Mouse (Mus musculus) embryonic fibroblast, embryonic 13.5 days (primary cell): ENCODE results near the gene Dgkg.

Experiments
- CTCF ChIP-seq: IDR thresholded peaks from 2 replicates; pipeline ENCODE4 v1.5.1; 2011; ENCODE audit warnings: mild to moderate bottlenecking, control low read depth, low read length, moderate library complexity, borderline replicate concordance; ENCODE audit not compliant: insufficient read depth
- POLR2A ChIP-seq: IDR thresholded peaks from 2 replicates; pipeline ENCODE4 v1.6.1; 2011; ENCODE audit warnings: low read depth, mild to moderate bottlenecking, control low read depth, low read length, moderate library complexity

- TF ChIP-seq CTCF (no peak), POLR2A (no peak)
These were observed 60.6 kb downstream of the Dgkg start for GRCm38 (mm10) chr16:22596394-22596793.
